Mouse (Mus musculus): ENCODE data around the gene Mmp24.

DNA sequence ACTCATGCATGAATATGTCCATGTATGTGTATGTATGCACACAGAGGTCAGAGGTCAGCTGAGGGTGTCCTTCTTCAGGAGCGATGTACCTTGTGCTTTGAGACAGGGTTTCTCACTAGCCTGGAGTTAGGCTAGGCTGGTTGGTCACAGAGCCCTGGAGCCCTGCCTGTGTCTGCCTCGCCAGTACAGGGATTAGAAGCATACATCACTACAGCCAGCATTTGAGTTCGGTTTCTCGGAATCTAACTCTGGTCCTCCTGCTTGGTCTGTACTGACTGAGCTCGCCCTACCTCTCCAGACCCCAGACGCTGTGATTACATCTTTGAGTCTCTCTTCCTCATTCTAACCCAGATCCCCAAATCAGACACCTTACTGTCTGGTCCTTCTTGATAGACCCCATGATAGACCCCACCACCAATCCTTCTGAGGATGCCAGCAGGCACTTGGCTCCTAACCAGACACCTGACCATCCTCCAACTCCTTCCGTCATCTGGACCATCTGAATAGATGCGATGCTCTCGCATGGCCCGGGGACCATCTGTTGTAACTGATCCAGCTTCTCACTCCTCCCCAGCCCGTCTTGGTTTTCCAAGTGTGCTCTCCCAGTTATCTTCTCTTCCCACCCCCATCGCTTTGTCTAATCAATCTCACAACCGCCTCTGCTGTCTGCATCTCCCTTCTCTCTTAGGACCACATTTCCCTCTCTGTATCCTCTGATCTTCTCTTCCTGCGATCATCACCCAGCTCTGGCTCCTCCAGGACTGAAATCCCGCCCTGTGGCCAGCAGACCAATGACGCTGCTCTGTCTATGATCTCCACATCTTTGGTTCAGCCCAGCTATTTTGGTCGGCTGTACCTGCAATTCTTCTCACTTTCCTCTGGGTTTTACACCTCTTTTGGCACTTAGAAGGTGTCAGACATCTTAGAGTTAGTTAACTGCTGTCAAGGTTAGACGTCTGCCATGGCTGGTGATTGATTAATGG, 13.1 kb downstream of the Mmp24 start:
- TF ChIP-seq CTCF (conservative IDR thresholded peaks at IDR 0.05; ENCODE audit: insufficient read depth, insufficient read length, low read depth, low read length) (no peak), POLR2A (IDR thresholded peaks at IDR 0.05; ENCODE audit: low read depth, low read length) (no peak)
